Mouse (Mus musculus) heart, postnatal 0 days (tissue): Measurements from ENCODE around the gene Zc2hc1c. TPM values are rescaled to one million over a fixed set of nuclear protein-coding genes. Genes with fewer than 3 reads are reported as not detected.

Source experiments
- ATAC-seq: fragments of 200-750 bp; cut with Nextera tagmentation; 2 replicates; pipeline ENCODE4 v1.8.0; 2017; ENCODE audit warnings: low read depth, moderate number of reproducible peaks, moderate library complexity; ENCODE audit not compliant: insufficient read depth
- DNase-seq: peaks from one replicate; pipeline ENCODE4 v3.0.0-alpha.2; 2016; ENCODE audit warnings: low spot score
- H3K27ac ChIP-seq: fragments of 300-500 bp; sonication (generic); 2 replicates; pipeline ENCODE4 v1.5.1; 2014; ENCODE audit warnings: low read depth, mild to moderate bottlenecking
- H3K27me3 ChIP-seq: fragments of 300-500 bp; sonication (generic); 2 replicates; pipeline ENCODE4 v1.6.1; 2014; ENCODE audit warnings: low read length, mixed read lengths; ENCODE audit not compliant: control insufficient read depth, insufficient read depth
- H3K36me3 ChIP-seq: fragments of 300-500 bp; sonication (generic); replicated peaks from 2 replicates; pipeline ENCODE4 v1.6.1; 2014; ENCODE audit warnings: low read length, mixed read lengths; ENCODE audit not compliant: control insufficient read depth, insufficient read depth
- H3K4me1 ChIP-seq: fragments of 300-500 bp; sonication (generic); 2 replicates; pipeline ENCODE4 v1.6.1; 2014; ENCODE audit warnings: antibody characterized with exemption; ENCODE audit not compliant: control insufficient read depth, insufficient read depth
- H3K4me2 ChIP-seq: fragments of 300-500 bp; sonication (generic); 2 replicates; pipeline ENCODE4 v1.6.1; 2014; ENCODE audit warnings: low read depth, mild to moderate bottlenecking, low read length, moderate library complexity
- H3K4me3 ChIP-seq: fragments of 300-500 bp; sonication (generic); 2 replicates; pipeline ENCODE4 v1.5.1; 2014; ENCODE audit warnings: low read depth, low read length
- H3K9ac ChIP-seq: fragments of 300-500 bp; sonication (generic); replicated peaks from 2 replicates; pipeline ENCODE4 v1.6.1; 2014; ENCODE audit warnings: low read depth, low read length, mixed read lengths
- H3K9me3 ChIP-seq: fragments of 300-500 bp; sonication (generic); replicated peaks from 2 replicates; pipeline ENCODE4 v1.6.1; 2016; ENCODE audit warnings: low read length; ENCODE audit not compliant: control insufficient read depth
- CTCF ChIP-seq: IDR thresholded peaks from 2 replicates; pipeline ENCODE4 v1.5.1; 2016; ENCODE audit warnings: antibody characterized with exemption, control low read depth, low read depth
- EP300 ChIP-seq: IDR thresholded peaks from 2 replicates; pipeline ENCODE4 v1.6.1; 2016; ENCODE audit warnings: antibody characterized with exemption, low read depth
- WGBS: fragments of 180-500 bp; shearing (Covaris S2); extraction: QIAGEN DNeasy Blood & Tissue Kit; methylation state at CpG from one replicate; pipeline ENCODE4 v1.1.7; 2014; 5-methylcytosine and 5-hydroxymethylcytosine counted together
- polyA plus RNA-seq: library from polyadenylated mRNA; unstranded; fragments of >200 nt; fragmentation: Nextera tagmentation; extraction: Ambion mirVana; gene quantifications from 2 replicates; pipeline ENCODE4 v1.2.1, GENCODE M21; 2015
- total RNA-seq: library from RNA; depleted of rRNA; stranded (reverse); fragments of >200 nt; gene quantifications from 2 replicates; pipeline ENCODE4 v1.2.3, GENCODE M21; 2014; ENCODE audit warnings: low replicate concordance

Zc2hc1c gene
- total and polyA plus RNA-seq, 2 experiments from 2014 or later, result 0.80 to 1.1 TPM

- Histone ChIP-seq H3K27me3 (no peaks in the 10 kb centered on the region), H3K36me3 (no peaks in the 10 kb centered on the region), H3K4me3 (no peak overlapping the region), H3K27ac (no peak overlapping the region), H3K4me2 (no peak overlapping the region), H3K9ac (no peak overlapping the region), H3K4me1 (peaks cover 11% of the 10 kb centered on the region), H3K9me3 (no peaks in the 10 kb centered on the region)
- 89% methylated on average over 4 of the region's 4 CpGs for WGBS
- ATAC-seq (no peak), DNase-seq (no peak)
- TF ChIP-seq CTCF, result no peak
- no peak for TF ChIP-seq EP300
Measured at GRCm38 (mm10) chr12:85284996-85285395, 3.4 kb upstream of the Zc2hc1c start.

- TF ChIP-seq CTCF (peak; percentile 57), EP300 (no peak)
- DNase-seq (no peak), ATAC-seq (no peak)
Measured at GRCm38 (mm10) chr12:85286941-85287340, 1.4 kb upstream of the Zc2hc1c start.

GRCm38 (mm10) chr12:85287809-85288485 lies 444 bp upstream of the Zc2hc1c start, which contains the start of gene Acyp1:
TSS of gene Acyp1 (minus strand) at chr12:85288438.
- 11% methylated on average over 21 of the region's 21 CpGs for WGBS
- DNase-seq, result no peak
- H3K4me2 ChIP-seq, result peak within 1 kb of the TSS; percentile 69
- no peak for TF ChIP-seq EP300
- no peak for TF ChIP-seq CTCF
- no peaks in the 10 kb centered on the region for H3K36me3 ChIP-seq
- H3K4me1 ChIP-seq, result peaks cover 19% of the 10 kb centered on the region
- peak within 1 kb of the TSS; percentile 37 for H3K9ac ChIP-seq
- H3K27me3 ChIP-seq, result no peaks in the 10 kb centered on the region
- peak within 1 kb of the TSS; percentile 82 for H3K27ac ChIP-seq
- no peaks in the 10 kb centered on the region for H3K9me3 ChIP-seq
- ATAC-seq, result peak; percentile 52
- H3K4me3 ChIP-seq, result peak within 1 kb of the TSS; percentile 53

More at GRCm38 (mm10) chr12:85286941-85287340, 1.4 kb upstream of the Zc2hc1c start:
- Histone ChIP-seq H3K4me3 (no peak overlapping the region), H3K4me2 (no peak overlapping the region), H3K36me3 (no peaks in the 10 kb centered on the region), H3K9ac (no peak overlapping the region), H3K27me3 (no peaks in the 10 kb centered on the region), H3K27ac (no peak overlapping the region), H3K9me3 (no peaks in the 10 kb centered on the region), H3K4me1 (peaks cover 19% of the 10 kb centered on the region)
- 47% methylated on average over 2 of the region's 5 CpGs for WGBS

DNA sequence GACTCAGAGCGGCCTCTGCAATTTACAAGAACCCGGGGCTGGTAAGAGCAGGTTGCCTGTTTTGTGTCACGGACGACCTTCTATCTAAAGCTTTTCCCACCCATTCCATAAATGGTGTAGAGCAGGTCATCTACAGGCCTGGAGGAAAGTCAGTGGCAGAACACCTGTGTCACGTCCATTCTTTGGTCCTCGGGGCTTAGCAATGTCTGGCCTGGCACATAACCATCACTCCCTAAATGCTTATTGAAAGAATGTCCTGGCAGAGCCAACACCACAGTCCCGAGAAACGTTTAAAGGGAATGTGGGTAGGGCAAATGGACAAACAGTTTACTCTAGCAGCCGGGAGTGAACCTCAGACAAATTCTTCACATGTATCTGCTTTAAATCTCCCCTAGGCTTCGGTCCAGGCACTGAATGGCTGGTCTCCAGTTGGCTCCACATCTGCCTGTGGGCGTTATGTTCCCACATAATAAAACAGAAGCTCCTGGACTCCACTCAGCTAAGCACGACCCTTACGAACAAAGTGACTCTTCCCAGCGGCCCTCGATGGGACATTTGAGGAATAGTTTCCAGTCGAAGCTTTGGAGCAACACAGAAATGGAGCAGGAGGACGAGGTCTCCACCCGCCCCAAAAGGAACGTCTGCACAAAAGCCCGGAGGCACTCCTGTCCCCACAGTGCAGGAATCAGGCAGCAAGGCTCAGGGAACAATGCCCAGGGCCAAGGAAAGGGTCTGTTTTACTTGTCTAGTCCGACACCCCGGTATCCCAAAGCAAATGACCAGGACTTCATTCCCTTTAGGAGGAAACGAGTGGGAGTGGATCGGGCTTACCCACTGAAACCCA lies 988 bp downstream of the Zc2hc1c start:
- Histone ChIP-seq H3K9me3 (no peaks in the 10 kb centered on the region; the same call in 1 of the 2 replicates), H3K4me3 (peak overlapping the region; percentile 53), H3K4me1 (peaks cover 19% of the 10 kb centered on the region), H3K27ac (peak overlapping the region; percentile 82), H3K36me3 (no peaks in the 10 kb centered on the region), H3K4me2 (peak overlapping the region; percentile 69), H3K27me3 (no peaks in the 10 kb centered on the region), H3K9ac (no peak overlapping the region)
- ATAC-seq, result peak; percentile 15
- peak; percentile 39 for DNase-seq
- 34% methylated on average over 24 of the region's 24 CpGs for WGBS
- TF ChIP-seq EP300 (no peak), CTCF (no peak)

DNA sequence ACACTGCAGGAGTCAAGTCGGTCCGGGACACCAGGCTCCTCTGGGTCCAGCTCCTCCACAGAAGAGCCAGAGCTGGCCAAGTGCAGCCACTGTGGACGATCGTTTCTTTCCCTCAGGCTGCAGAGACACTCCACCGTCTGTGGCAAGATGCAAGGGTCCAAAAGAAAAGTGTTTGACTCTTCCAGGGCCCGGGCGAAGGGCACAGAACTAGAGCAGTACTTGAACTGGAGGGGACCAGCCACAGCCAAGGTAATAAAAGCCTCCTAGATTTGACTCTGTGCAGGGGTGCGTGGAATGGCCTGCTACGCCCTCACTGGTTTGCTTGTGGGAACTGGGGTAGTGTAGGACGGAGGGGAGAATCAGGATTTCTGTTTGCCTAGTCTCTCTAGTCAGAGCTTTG lies 2.2 kb downstream of the Zc2hc1c start:
- H3K4me2 ChIP-seq, result peak overlapping the region; percentile 13; the same call in 1 of the 2 replicates
- no peak overlapping the region for H3K9ac ChIP-seq
- 86% methylated on average over 10 of the region's 10 CpGs for WGBS
- H3K36me3 ChIP-seq, result no peaks in the 10 kb centered on the region
- no peak for ATAC-seq
- no peak overlapping the region for H3K4me3 ChIP-seq
- H3K9me3 ChIP-seq, result no peaks in the 10 kb centered on the region; the same call in 1 of the 2 replicates
- H3K27me3 ChIP-seq, result no peaks in the 10 kb centered on the region
- H3K27ac ChIP-seq, result 0 out of 2 replicates have a peak overlapping the region, but pooled peaks have one; percentile 1
- DNase-seq, result no peak
- H3K4me1 ChIP-seq, result peaks cover 19% of the 10 kb centered on the region
- TF ChIP-seq CTCF (no peak), EP300 (no peak)
